Mouse (Mus musculus) neutrophil, adult 59 days (primary cell): ENCODE data around the gene Dnajc11. TPM values are rescaled to one million over a fixed set of nuclear protein-coding genes. Genes with fewer than 3 reads are reported as not detected.

Experiments
- total RNA-seq, 2 experiments: library from RNA; stranded (reverse); gene quantifications; 1 replicate in 1 of 2; 2 replicates in 1 of 2; pipeline ENCODE4 v1.2.4; 2023

Dnajc11 gene
- total RNA-seq = 10 to 100 TPM; 32.3 to 34.7 TPM

DNA sequence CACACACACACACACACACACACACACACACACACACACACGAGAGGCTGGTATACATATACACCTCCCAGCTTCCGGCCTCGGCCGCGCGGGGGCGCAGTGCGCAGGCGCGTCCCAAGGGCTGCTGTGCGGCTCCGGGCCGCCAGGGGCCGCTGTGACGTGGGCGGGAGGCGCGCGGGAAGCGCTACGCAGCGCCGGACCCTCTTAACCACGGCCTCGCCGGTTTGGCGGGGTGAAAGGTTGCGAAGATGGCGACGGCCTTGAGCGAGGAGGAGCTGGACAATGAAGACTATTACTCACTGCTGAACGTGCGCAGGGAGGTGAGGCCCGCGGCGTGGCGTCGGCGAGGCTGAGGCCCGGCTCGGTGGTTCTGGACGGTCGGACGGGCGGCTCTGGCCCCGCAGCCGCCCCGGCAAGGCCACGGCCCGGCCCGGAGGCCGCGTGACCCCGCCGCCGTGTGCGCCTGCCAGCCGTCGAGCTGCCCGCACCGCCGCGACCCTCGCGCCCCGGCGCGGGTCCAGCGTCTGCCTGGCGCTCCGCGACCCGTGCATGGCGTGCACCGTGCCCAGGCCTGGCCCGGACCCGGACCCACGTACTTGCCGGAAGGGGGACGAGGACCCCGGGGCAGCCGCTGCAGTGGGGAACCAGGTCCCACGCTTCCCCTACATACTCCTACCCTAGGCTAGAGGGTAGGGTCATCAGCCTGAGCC is at the start of gene Dnajc11:
Dnajc11 (plus strand) TSS at position 187 of the 710 bp plus-strand sequence.

DNA sequence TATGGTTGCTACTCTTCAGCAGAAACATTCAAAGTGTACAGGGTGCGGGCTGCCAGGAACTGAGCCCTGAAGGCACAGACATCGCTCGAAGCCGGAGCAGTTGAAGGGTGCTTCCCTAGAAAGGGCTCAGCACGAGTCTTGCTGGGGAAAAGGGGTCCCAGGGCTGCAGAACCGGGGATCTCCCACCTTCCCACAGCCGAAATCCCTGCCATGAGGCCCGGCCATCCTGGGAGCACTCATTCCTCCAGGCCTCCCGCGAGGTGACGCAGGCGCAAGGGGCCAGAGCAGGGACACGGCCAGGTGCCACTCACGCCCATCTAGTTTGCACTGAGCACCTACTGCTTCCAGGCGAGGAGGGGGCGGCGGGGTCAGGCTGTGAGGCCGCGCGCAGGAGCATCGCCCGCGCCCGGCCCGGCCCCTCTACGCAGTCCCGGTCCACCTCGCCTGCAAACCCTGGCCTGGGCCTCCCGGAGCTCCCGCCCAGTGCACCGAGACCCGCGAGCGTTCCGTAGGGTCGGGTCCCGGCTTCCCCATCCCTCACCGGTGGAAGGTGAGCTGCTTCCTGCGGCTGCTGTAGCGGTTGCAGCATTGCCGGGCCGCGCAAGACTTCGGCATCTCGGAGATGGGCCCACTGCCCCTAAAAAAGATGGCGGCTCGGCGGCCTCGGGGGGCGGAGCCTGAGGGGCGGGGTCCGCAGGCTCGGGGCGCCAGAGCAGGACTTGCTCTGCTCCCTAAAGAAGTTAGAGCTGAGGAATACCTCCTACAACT is 55.0 kb downstream of the Dnajc11 start, which contains the start of gene Thap3:
Thap3 (minus strand) TSS at position 656 of the 768 bp plus-strand sequence.

DNA sequence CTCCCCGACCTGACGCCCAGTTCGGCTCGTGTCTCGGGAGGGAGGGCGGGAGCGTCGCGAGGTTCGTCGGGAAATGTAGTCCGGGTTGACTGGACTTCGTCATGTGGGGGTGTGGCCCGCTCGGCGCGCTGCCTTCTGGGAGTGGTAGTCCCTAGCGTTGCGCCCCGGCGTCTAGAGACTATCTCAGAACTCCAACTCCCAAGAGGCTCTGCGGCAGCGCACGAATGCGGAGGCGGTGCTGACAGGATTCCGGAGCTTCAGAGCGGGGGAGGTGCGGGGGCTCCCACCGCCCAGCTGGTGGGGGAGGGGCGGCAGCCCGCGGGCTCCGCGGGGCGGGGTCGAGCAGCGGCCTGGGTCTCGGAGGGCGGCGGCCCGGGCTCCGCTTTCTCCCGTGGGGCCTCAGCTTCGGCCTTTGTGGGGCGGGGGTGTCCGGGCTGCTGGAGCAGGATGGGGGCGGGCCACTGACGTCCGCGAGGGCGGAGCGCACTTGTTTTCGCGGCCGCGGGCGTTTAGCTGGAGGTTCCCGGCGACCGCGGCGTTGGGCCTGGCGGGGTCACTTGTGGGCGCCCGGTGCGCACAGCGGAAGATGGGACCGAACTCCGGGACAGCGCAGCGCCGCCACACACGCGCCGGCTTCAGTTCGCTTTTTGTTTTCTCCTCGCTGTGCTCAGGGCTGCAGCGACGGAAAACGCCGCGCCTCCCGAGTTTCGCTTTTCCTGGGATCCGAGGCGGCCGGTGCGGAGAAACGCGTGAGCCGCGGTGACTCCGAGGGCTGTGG is 62.9 kb downstream of the Dnajc11 start, which contains the start of gene Phf13:
Phf13 (minus strand) TSS at position 86 of the 778 bp plus-strand sequence.

DNA sequence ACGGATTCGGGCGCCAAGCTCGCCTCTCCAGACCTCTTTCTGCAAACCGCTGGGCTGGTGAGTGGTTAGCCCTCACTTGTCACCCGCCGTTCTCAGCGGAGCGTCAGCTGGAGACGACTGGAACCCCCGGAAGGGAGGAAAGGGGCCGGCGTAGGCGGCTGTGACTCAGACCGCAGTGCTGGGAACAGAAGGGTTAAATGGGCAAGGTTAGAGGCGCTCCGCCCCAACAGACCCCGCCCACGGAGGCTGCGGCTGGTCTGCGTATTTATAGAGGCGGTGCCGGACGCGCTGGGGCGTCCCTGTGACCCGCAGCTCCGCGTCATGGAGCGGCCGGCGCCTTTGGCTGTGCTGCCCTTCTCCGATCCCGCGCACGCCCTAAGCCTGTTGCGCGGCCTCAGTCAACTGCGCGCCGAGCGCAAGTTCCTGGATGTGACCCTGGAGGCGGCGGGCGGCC is 75.2 kb downstream of the Dnajc11 start, which contains the start of gene Klhl21:
Klhl21 (plus strand) TSS at position 182 of the 454 bp plus-strand sequence.

DNA sequence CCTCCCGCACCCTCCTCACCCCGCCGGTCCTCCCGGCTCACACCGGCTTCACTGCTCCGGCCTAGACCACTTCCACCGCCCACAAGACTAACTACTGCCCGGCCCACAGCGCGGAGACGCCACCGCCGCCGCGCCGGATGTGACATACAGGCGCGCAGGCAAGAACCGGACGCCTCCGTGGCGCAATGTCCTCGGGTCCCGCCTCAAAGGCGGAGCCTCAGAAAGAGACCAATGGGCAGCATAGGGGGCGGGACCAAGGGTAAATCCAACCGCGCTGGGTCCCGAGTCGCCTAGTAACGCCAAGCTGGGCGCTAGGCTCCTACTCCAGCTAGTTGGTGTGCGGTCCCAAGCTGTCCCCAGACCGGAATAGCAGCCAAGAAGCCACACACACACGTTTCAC is 94.0 kb downstream of the Dnajc11 start, which contains the start of gene Zbtb48:
Zbtb48 (minus strand) TSS at position 148 of the 400 bp plus-strand sequence.

Other genes with a start within 250 kb of the Dnajc11 start
- 10 to 100 TPM; 19.6 to 27.0 TPM for gene Camta1, start 71.8 kb upstream of the Dnajc11 start, total RNA-seq
- 10 to 100 TPM; 17.6 to 18.6 TPM for gene Thap3, start 55.3 kb downstream of the Dnajc11 start, total RNA-seq
- 1 to 10 TPM; 3.7 to 5.1 TPM for gene Phf13, start 62.6 kb downstream of the Dnajc11 start, total RNA-seq
- gene Klhl21, start 75.1 kb downstream of the Dnajc11 start, total RNA-seq = 1 to 10 TPM; 6.5 to 7.6 TPM
- 10 to 100 TPM; 11.4 to 14.5 TPM for gene Zbtb48, start 94.0 kb downstream of the Dnajc11 start, total RNA-seq
- gene Tas1r1, start 104.9 kb downstream of the Dnajc11 start, total RNA-seq = under 1 TPM; 0.31 to 0.33 TPM
- 10 to 100 TPM; 11.5 to 14.5 TPM for gene Nol9, start 105.6 kb downstream of the Dnajc11 start, total RNA-seq
- 1 to 10 TPM; 2.5 to 6.8 TPM for gene Plekhg5, start 138.8 kb downstream of the Dnajc11 start, total RNA-seq
- gene Tnfrsf25, start 182.2 kb downstream of the Dnajc11 start, total RNA-seq = under 1 TPM in 1 of 2 experiments, not detected in 1; 0.29 TPM
- under 1 TPM; 0.38 to 0.90 TPM for gene Espn, start 218.7 kb downstream of the Dnajc11 start, total RNA-seq
- not detected for gene Hes2, start 225.2 kb downstream of the Dnajc11 start, total RNA-seq
- gene Acot7, start 244.4 kb downstream of the Dnajc11 start, total RNA-seq = 10 to 100 TPM; 26.6 to 35.1 TPM